ENCODE assay signal across 8 mouse cellular contexts in the genomic region with DNA sequence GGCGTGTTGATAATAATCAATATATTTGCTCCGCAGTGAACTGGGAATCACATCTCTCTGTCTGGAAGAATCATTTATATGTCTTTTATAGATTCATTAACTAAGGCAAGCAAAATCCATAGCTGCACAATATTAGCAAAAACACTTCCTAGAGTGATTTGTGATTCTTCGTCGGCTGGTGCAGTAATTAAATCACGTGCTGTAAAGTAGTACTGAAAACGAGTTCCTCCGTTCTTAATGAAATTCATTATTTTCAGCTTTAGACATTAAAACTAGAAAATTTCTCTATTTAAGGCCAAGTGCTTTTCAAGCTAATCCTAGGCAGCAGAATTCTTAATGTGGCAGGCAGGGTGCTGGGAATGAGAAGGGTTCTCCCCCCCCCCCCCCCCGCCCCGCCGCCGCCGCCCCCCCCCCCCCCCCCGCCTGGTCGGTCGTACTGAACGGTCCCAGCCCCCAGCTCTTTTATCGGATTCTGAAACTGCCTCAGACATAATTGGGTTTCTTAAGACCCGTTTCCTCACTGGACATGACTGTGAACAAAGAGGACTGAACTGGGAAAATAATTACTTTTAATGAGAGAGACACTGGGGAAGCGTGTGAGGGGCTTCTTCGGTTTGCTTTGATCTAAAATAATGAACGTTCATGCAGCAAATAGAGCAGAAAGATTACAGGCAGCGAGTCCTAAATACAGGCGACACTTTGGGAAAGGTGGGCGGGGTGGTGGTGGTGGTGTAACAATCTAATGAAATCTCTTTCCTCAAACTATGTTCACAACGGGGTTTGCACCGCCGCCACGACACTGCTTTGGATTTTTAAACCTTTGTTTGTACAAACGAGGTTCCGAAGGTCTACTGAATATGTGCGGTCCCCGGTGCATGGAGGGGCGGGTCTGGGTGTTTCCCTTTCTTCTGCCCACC.
A peak's percentile ranks its signal among the peaks of the same experiment; 100 is the strongest.
DNase-seq lines count a peak whose midpoint lies in the region; ATAC-seq lines count a peak whose summit lies in the region.

No protein-coding gene starts in this region.

- peak overlapping the region; percentile 53 for H3K4me3 ChIP-seq in kidney, embryonic 16.5 days (ENCODE audit: low read length)
- peak overlapping the region; percentile 17; the same call in 1 of the 2 replicates for H3K4me3 ChIP-seq in liver, embryonic 16.5 days (ENCODE audit: low read depth, low read length)
- peak overlapping the region; percentile 31 for H3K4me3 ChIP-seq in stomach, embryonic 14.5 days (ENCODE audit: low read depth, low read length)

- H3K27ac ChIP-seq in kidney, embryonic 16.5 days (ENCODE audit: low read length), result no peak overlapping the region
- H3K27ac ChIP-seq in liver, embryonic 16.5 days (ENCODE audit: low read length), result no peak overlapping the region
- peak overlapping the region; percentile 52 for H3K27ac ChIP-seq in stomach, embryonic 14.5 days (ENCODE audit: low read length)

- H3K36me3 ChIP-seq in kidney, embryonic 16.5 days (ENCODE audit: insufficient read depth, low read length), result no peaks in the 10 kb centered on the region
- no peaks in the 10 kb centered on the region for H3K36me3 ChIP-seq in liver, embryonic 16.5 days (ENCODE audit: control insufficient read depth, insufficient read depth)
- H3K36me3 ChIP-seq in stomach, embryonic 14.5 days (ENCODE audit: control insufficient read depth, insufficient read depth, low read length), result no peaks in the 10 kb centered on the region

- H3K9ac ChIP-seq in kidney, embryonic 16.5 days (replicated peaks; ENCODE audit: low read length), result peak overlapping the region; percentile 64
- H3K9ac ChIP-seq in liver, embryonic 16.5 days (ENCODE audit: low read depth, low read length), result no peak overlapping the region
- no peak overlapping the region for H3K9ac ChIP-seq in stomach, embryonic 14.5 days (replicated peaks; ENCODE audit: low read depth, low read length)

- peak overlapping the region; percentile 70 for H3K4me2 ChIP-seq in kidney, embryonic 16.5 days (replicated peaks; ENCODE audit: low read depth, low read length)
- peak overlapping the region; percentile 37 for H3K4me2 ChIP-seq in liver, embryonic 16.5 days (ENCODE audit: low read depth, low read length)
- peak overlapping the region; percentile 64 for H3K4me2 ChIP-seq in stomach, embryonic 14.5 days (replicated peaks; ENCODE audit: low read depth, low read length)

- DNase-seq in kidney, adult 9 months, result no peak
- peak; percentile 43 for DNase-seq in embryo, embryonic 10 days (ENCODE audit: low spot score)
- DNase-seq in forelimb bud, embryonic 11.5 days (ENCODE audit: low read depth, low spot score), result peak; percentile 27
- no peak for DNase-seq in adrenal gland, postnatal 25 days
- no peak for DNase-seq in adrenal gland, postnatal 10 days

- H3K4me1 ChIP-seq in kidney, embryonic 16.5 days (ENCODE audit: insufficient read depth, low read length), result 0 out of 2 replicates have a peak, but pooled peaks cover 5% of the 10 kb centered on the region
- no peaks in the 10 kb centered on the region for H3K4me1 ChIP-seq in liver, embryonic 16.5 days (ENCODE audit: control insufficient read depth, low read depth, low read length)
- H3K4me1 ChIP-seq in stomach, embryonic 14.5 days (ENCODE audit: control insufficient read depth, insufficient read depth, low read length), result no peaks in the 10 kb centered on the region; the same call in 1 of the 2 replicates

- 16% methylated on average over 26 of the region's 33 CpGs for WGBS in kidney, embryonic 16.5 days
- 36% methylated on average over 24 of the region's 33 CpGs for WGBS in liver, embryonic 16.5 days (ENCODE audit: insufficient replicate concordance)
- 13% methylated on average over 24 of the region's 33 CpGs for WGBS in stomach, embryonic 14.5 days

- no peak; the same call in 1 of the 2 replicates for ATAC-seq in kidney, embryonic 16.5 days (ENCODE audit: low FRiP score, low TSS enrichment)
- no peak for ATAC-seq in liver, embryonic 16.5 days (ENCODE audit: low read depth)
- ATAC-seq in stomach, embryonic 14.5 days (ENCODE audit: insufficient number of reproducible peaks, insufficient read depth, low FRiP score, low read depth), result peak; percentile 10; the same call in 1 of the 2 replicates

- H3K9me3 ChIP-seq in kidney, embryonic 16.5 days (ENCODE audit: low read length), result no peaks in the 10 kb centered on the region
- H3K9me3 ChIP-seq in liver, embryonic 16.5 days (replicated peaks; ENCODE audit: control insufficient read depth, low read length), result no peaks in the 10 kb centered on the region
- H3K9me3 ChIP-seq in stomach, embryonic 14.5 days (ENCODE audit: control insufficient read depth, low read depth, low read length), result no peaks in the 10 kb centered on the region

- no peaks in the 10 kb centered on the region for H3K27me3 ChIP-seq in kidney, embryonic 16.5 days (ENCODE audit: insufficient read depth, low read length)
- H3K27me3 ChIP-seq in liver, embryonic 16.5 days (ENCODE audit: control insufficient read depth, insufficient read depth, low read depth, low read length), result no peaks in the 10 kb centered on the region
- no peaks in the 10 kb centered on the region for H3K27me3 ChIP-seq in stomach, embryonic 14.5 days (ENCODE audit: control insufficient read depth, insufficient read depth, low read length)

Comparison
In these comparisons a context has a peak if more than half of its experiments do, and no peak if none do; other contexts are left out.
1. DNase-seq: peak in embryo, embryonic 10 days (single experiment) and forelimb bud, embryonic 11.5 days (single experiment); none in kidney, adult 9 months (single experiment), adrenal gland, postnatal 25 days (single experiment) and adrenal gland, postnatal 10 days (single experiment).
2. Peak in every context shown above with its lines, with median percentiles within 50 percentile points of each other: H3K4me2 ChIP-seq and H3K4me3 ChIP-seq.